Mouse (Mus musculus) testis, postnatal 10 days (tissue): ENCODE measurements around the gene Scaf1.
A peak's percentile ranks its signal among the peaks of the same experiment; 100 is the strongest.

Source experiments
- DNase-seq: peaks from one replicate; pipeline ENCODE4 v3.0.0; 2021; ENCODE audit warnings: low spot score

Gene Scaf1

DNA sequence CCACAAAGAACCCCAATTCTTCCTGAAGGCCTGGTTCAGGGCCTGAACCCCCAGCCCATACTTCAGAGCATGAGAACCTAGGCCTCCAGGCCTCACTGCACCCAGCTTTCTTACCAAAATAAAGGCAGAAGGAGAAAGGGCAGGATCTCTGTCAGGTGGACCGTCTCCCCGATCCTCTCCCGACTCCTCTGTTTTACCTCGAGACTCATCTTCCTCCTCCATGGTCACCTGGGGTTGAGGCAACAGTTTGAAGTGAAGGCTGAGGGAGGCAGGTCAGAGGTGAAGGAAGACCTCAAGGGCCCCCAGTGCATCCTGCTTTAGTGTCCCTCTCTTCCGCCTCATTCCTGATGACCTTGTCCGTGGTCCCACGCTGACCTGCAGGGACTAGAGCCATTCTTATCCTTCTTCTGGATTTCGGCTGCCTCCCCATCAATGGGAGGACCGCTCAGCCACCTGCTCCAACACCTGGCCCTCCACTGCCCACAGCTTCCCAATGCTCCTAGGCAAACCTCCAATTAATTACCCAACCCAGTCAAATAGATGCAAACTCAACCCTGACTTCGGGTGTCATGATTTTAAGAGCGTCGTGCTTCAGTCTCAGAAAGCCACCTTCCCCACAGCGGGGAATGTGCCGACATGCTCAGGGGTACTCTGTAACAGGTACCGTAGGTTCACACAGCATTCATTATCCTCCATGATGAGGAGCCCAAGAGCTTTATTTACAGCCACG, 2.6 kb downstream of the Scaf1 start:
- DNase-seq: no peak

DNA sequence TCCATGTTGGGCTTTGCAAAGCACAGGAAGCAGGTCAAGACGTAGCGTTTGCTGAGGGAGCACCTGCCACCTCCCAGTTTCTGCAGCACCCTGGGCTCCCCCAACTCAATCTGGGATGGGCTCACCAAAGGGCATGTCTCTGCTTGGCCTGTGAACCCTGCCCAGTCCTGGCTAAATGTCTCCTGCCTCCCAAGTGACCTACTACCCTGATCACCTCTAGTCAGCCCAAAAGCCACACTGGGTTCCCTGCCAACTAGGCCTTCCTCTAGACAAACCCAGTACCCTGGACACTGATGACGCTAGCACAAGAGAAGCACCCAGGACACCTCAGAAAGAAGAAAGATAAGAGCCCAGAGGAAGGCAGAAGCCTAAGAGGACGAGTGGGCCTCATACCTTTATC, 3.3 kb downstream of the Scaf1 start:
- no peak for DNase-seq

DNA sequence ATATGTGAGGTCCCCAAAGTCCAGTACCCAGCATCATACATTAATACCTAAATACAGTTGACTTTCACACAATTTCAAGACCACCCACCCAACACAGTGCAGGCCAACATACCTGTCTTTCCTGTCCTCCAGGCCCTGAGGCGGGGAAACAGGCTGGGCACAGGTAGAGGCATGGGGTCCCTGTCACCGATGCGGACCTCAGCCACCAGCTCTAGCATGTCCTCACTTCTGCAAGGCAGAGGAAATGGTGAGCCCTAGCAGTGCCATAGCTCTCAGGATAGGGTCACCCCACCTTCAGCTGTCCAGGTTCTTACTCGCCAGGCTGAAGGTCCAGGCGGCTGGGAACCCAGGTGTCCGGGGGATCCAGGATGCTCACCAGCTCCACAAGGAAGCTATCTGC, 4.2 kb downstream of the Scaf1 start:
- no peak for DNase-seq

DNA sequence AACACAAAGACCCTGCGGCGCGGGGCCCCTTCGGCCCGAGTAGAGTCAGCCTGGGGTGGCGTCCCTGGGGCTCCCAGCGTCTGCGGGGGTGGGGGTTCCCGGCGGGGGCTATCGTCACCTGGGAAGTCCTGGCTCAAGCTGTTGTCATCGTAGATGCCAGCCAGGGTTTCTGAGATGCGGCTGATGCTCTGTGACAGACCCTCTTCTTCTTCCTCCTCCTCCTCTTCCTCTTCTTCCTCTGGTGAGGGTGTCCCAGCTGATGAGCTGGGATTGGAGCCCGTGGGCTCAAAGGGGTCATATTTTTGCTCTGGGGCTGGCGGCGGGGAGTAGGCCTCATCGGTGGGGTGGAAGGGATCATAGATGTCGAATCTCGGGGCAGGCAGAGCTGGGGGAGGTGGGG, 7.8 kb downstream of the Scaf1 start:
- DNase-seq: no peak

DNA sequence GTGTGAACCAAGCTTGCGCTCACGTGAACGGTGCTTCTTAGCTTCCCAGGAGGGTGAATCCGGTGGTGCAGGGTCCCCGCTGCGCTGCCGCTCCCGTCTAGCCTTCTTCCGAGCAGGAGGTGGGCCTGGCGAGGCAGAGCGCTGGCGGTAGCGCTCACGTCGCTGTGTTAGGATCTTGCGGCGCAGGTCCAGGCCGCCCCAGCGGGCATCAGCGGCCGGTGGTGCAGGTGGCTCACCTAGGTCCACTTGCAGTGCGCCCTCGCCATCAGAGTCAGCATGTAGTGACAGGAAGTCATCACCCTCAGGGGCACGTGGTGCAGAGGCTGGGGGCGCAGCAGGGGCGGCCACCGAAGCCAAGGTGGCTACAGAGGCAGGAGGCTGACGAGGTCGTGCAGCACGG, 8.3 kb downstream of the Scaf1 start:
- DNase-seq: no peak

DNA sequence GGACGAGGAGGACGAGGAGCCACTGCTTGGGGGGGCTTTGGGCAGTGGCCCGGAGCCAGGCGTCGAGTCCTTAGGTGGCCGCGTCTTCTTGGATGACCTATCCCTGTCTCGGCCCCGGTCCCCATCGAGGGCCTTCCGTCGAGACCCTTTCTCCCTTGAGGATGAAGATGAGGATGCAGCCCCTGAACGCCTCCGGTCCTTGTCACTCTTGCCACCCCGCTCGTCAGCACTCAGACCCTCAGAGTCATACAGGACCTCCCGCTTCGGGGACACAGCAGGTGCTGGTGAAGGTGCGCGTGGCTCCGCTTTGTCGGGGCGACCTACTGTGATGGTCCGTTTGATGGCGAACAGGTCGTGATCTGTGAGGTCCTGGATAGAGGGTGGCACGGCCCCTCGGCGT, 9.0 kb downstream of the Scaf1 start:
- DNase-seq: no peak

DNA sequence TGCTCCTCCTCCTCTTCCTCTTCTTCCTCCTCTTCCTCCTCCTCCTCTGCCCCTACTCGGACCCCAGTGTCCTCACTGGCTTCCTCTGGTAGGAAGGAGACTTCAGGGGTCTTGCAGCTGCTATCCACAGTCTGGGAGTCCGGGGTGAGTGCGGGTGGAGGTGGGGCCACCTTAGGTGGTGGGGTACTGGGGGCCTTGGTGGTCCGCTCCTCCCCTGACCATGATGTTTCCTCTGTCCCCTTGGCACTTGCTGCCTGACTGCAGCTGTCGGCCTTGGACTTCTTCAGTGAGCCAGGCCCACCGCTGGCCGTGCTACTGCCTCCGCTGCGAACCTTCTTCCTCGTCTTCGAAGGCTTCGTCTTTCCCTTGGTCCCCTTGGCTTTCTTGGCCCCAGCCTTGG, 9.7 kb downstream of the Scaf1 start:
- DNase-seq: no peak

DNA sequence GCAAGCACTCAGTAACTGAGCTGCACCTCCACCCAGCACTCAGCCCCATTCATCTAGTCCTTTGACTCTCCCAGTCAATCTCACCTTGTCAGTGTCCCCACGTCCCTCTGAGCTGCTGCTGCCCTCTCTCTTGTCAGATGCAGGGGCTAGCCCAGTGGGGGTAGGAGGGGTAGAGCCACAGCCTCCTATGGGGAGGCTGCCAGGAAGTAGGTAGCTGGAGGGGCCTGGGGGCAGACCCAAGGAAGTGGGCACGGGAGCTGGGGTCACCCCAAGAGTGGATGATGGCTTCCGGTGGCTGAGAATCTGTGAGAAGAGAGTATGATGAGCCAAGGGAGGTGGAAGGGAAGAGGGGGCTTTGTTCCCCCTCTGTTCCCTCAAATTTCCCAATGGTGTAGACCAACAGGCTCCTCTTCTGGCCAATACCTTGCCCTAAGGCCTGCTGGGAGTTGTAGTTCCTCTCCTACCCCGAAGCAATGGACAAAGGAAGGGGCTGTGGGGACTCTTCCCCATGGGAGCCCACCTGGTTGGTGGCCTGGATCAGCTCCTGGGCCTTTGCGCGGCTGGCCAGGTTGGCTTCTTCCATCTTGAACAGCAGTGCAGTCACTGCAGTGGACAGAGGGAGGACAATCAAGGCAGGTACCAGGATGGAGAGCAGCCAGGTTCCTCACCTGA, 10.7 kb downstream of the Scaf1 start:
- no peak for DNase-seq

DNA sequence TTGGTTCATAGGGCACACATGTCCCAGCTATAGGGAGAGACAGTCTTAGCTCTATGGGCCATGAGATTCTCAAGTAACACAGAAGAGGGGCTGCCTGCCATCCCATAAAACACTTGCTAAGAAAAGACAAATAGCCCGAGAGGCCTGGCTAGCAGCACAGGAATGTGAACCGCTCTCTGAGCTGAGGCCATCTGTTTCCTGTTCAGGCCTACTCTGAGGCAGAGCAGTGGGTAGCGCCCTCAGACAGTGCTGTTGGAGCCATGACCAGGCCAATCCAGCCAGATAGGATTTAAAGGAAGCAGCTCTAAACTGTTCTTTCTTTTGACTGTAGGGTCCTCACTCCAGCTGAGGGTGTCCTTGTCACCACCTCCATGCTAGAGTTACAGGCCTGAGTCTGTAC, 11.6 kb downstream of the Scaf1 start:
- no peak for DNase-seq

DNA sequence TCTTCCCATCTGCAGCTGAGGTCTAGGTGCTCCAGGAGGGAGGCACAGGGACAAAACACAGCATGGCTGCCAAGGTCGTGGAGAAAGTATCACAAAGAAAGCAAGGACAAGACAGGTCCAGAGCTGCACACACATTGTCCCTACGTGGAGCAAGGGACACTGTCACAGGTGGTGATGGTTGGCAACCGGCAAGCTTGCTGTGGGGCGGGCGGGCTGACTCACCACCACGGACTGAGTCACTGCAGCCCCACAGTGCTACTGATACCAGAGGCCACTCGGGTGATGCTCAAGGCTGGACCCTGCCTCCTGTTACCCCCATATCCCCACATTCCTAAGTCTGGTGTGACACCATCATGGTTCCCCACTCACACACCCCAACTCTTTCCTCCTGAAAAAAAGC, 13.7 kb downstream of the Scaf1 start:
- no peak for DNase-seq

DNA sequence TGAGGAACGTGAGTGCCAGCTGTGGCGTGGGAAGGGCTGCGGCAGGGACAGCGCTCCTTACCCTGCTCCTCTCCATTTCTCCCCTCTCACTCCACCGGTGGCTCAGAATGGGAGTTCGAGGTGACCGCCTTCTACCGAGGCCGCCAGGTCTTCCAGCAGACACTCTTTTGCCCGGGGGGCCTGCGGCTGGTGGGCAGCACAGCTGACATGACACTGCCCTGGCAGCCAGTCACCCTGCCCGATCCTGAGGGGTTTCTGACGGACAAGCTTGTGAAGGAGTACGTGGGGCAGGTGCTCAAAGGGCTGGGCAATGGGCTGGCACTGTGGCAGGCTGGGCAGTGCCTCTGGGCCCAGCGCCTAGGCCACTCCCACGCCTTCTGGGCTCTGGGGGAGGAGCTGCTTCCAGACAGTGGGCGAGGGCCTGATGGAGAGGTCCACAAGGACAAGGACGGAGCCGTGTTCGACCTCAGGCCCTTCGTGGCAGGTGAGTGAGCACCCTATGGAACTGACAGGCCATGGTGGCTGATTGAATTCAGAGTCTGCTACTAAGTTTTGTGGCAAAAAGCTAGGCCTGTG, 15.5 kb downstream of the Scaf1 start:
- no peak for DNase-seq

DNA sequence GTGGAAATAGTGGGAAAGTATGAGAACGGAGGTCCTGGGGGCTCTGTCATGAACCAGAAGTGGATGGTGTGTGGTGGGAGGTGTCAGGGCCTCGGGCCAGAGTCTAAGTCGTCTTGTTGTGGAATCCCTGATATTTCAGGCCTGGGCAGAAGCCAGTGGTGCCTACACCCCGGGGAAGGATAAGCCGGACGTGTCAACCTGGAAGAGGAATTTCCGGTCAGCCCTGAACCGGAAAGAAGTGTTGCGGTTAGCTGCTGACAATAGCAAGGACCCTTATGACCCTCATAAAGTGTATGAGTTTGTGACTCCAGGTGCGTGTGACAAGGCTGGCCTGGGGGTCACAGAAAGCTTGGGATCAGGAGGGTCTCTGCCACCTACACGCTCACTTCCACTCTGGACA, 16.4 kb downstream of the Scaf1 start:
- no peak for DNase-seq

DNA sequence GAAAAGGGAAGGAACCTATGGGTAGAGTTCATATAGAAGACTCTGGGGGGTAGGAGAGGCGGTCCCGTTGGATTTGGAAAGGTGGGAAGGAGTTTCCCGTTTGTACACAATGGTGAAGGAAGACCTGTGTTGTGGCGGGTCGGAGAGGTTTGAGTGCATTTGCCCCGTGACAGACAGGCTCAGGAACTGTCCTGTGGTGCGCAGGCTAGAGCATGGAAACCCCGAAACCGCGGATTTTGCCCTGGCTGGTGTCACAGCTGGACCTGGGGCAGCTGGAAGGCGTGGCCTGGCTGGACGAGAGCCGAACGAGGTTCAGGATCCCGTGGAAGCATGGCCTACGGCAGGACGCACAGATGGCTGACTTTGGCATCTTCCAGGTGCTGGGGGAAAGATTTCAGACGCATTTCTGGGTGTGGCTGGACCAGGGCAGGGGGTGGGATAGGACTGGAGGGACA, 17.6 kb downstream of the Scaf1 start, which contains the start of gene Bcl2l12:
Bcl2l12 (minus strand) TSS at position 212 of the 455 bp plus-strand sequence.
- DNase-seq: peak; percentile 77

DNA sequence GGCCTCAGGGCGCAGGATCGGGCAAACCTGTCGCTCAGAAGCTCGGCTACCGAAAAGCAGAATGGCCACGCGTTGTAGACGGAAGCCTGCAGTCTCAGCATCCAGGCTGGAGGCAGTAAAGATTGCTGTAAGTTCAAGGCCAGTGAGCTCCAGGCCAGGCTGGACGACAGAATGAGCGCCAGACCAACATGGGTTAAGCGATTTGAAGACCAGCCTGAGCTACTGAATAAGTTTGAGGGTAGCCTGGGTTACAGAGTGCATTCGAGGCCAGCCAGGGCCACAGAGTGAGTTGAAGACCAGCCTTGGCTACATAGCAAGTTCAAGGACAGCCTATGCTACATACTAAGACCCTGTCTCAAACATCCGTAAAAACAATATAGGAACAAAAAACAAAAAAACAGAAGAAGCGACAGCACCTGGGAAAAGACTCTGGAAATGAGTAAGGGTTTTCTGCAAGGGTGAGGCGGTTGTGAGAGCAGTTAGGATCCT, 18.2 kb downstream of the Scaf1 start:
- no peak for DNase-seq

DNA sequence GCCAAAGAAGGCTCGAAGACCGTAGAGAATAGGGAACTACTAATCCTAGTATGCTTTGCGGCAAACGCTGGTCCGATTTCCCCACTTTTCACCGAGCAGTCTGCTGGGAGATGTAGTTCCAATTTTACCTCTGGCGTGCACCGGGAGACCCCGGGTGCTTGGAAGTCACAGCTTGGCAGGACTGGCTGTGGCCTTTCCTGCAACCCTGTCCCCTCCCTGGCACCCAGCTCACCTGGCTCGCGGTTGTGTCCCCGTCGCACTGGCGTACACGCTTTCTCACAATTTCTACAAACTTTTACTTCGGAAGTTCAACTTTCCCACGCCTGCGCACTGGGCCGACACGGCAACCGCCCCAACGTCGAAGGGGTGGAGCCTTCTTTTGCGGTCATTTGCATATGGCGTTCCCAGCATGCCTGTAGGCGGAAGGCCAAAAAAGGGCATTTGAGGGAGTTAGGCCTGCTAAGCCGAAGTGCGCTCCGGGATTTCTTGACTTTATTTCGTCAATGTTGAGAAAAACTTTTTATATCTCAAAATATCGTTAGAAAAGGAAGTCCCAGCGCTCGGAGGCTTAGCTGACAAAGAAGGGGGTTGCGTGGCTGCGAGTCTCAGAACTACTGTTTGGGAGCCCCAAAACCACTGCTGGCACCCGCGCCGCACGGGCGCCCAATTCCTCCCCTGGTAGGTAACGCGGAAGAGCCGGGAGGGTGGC, 18.8 kb downstream of the Scaf1 start, which contains the start of gene Irf3:
Irf3 (plus strand) TSS at position 418 of the 709 bp plus-strand sequence.
- DNase-seq: peak; percentile 98

DNA sequence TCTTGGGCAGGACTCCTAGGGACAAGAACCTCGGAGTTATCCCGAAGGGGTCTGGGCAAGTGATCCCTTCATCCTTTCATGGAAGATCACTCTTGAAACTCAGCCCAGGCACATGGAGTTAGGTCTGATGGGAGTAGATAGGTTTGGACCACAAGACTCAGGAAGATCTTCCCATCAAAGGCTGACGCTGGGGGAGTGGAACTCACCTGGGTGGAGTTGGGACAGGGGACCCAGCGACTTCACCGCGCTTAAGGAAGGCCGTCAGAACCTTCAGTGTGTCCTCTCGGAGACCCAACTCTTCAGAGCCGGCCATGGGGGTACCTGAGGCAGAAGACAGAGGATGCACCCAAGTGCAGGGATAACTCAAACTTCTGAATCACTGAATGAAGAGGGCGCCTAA, 19.5 kb downstream of the Scaf1 start:
- no peak for DNase-seq

DNA sequence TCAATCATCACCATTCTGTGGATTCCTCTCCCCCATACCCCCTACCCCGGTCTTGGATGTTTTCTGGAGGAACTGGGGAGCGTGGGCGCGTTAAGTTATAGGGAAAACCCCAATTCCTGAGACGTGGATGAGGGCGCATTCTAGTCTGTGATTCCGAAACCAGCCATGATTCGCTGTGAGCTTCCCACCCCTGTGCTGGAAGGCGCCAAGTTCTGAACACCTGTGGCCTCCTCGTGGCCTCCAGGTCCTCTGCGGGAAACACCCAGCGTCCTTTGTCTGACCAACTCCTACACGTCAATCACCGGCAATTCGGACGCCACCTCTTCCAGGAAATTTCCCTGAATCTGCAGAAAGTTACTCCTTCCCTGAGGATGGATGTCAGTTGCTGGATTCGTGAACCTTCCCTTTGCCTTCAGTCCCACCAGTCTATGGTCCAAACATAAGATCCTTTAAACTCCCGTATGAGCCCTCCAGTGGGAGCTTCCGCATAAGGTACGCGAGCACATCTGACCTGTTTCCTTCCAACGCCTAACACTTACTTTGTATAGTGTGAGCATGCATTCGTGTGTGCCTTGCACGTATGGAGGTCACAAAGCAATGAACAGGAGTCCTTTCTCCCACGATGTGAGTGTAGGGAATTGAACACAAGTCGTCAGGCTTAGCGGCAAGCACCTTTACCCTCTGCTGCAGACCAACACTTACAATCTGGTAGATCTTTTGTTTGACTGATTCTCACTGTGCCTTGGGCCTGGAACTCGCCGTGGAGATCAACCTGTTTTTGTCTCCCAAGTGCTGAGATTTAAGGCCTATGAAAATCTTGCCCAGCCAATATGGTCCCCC, 29.1 kb downstream of the Scaf1 start:
- no peak for DNase-seq

DNA sequence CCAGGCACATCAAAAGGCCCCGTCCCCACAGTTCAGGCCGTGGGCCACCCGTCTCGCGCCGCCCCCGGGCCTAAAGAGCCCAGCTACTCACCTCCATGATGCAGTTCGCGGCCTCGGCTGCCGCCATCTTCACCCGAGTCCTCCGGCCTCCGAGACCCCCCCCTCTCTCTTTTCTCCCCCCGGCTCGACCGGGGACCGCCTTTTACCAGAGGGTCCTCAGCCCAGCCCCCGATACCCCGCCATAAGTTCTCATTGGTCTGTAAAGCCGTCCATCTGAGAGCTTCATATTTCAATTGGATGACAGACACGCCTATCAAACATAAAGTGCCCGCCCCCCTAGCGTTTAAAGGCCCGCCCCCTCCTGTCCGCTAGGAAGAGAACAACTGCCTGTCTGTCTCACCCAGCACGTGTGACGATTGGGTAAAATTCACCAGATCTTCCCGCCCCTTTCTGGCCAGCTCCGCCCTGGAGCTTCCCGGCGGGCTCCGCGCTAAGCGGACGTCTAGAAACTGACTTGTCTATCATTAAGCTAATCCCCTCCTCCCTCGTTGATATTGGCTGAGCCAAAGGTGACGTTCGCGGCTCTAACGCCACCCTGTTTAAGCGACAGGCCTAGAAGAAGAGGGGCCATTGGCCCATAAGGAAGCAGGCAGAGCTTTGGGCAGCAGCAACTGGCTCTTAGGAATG, 29.8 kb downstream of the Scaf1 start, which contains the start of gene Prmt1:
Prmt1 (minus strand) TSS at position 377 of the 687 bp plus-strand sequence.
- peak; percentile 94 for DNase-seq

DNA sequence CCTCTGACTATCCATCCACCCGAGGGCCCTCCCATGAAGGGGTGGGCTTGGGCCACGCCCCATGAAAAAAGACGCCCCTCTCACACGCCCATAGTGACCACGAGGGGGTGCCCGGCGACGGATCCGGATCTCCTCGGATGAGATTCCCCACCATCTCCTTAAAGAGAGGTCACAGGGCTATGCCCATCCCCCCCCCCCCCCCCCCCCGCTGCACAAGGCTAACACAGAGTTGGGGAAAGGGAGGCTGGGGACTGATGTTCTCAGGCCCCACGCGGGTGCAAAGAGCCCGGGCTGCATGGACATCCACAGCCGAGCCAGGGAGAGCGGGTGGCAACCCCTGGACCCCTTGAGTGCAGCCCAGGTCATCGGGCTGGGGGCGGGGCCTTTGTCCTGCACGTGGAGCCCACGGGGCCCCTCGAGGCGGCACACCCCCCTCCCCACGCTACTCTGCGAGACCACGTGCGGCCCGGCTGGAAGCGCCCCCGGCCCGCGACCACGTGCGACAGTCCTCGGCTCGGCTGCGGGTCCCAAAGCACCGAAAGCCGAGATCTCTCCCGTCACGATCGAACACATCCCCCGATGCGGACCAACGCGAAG, 30.5 kb downstream of the Scaf1 start:
- DNase-seq: peak; percentile 88

DNA sequence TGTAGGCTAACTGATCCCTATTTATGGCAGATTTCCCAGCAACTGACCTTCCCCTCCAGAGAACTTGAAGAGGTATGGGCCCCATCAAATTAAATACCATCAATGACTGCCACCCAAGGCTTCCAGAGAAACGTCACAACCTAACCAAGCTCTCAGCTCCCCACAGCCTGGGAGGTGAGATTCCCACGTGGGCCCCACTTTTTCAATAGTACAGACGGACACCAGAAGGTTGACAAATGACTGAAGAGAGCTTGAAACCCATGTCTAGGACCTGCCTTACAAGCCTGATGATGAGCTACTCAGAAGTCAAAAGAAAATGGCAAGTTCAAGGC, 31.4 kb downstream of the Scaf1 start:
- DNase-seq: no peak
